Mouse (Mus musculus) small intestine, adult 2 months (tissue): ENCODE measurements around the gene Ninj2. TPM values are rescaled to one million over a fixed set of nuclear protein-coding genes. Genes with fewer than 3 reads are reported as not detected.
A peak's percentile ranks its signal among the peaks of the same experiment; 100 is the strongest.

Experiments used
- H3K27ac ChIP-seq: fragments of 200-500 bp; 2 replicates; pipeline ENCODE4 v1.5.1; 2012; ENCODE audit warnings: low read depth, low read length, control low read depth, inconsistent platforms; ENCODE audit not compliant: insufficient read depth
- H3K27me3 ChIP-seq: fragments of 200-500 bp; 2 replicates; pipeline ENCODE4 v1.6.1; 2012; ENCODE audit warnings: mild to moderate bottlenecking, moderate library complexity, low read length, inconsistent platforms; ENCODE audit not compliant: control insufficient read depth, insufficient read depth
- H3K36me3 ChIP-seq: fragments of 200-500 bp; 2 replicates; pipeline ENCODE4 v1.6.1; 2012; ENCODE audit warnings: mild to moderate bottlenecking, low read length, control low read depth, inconsistent platforms; ENCODE audit not compliant: control insufficient read depth, insufficient read depth
- H3K4me1 ChIP-seq: fragments of 200-500 bp; 2 replicates; pipeline ENCODE4 v1.6.1; 2012; ENCODE audit warnings: low read length, inconsistent platforms, mixed read lengths; ENCODE audit not compliant: control insufficient read depth, insufficient read depth, insufficient read length
- H3K4me3 ChIP-seq: fragments of 200-500 bp; 2 replicates; pipeline ENCODE4 v1.5.1; 2012; ENCODE audit warnings: low read depth, mild to moderate bottlenecking, control low read depth, inconsistent platforms, low read length, moderate library complexity
- CTCF ChIP-seq: fragments of 200-500 bp; IDR thresholded peaks from 2 replicates; pipeline ENCODE4 v1.5.1; 2012; ENCODE audit warnings: low read depth, mild to moderate bottlenecking, control low read depth, inconsistent platforms, low read length, moderate library complexity, mixed read lengths; ENCODE audit not compliant: insufficient replicate concordance, insufficient read length; ENCODE audit errors: extremely low read depth
- POLR2A ChIP-seq: fragments of 200-500 bp; IDR thresholded peaks from 2 replicates; pipeline ENCODE4 v1.6.1; 2012; ENCODE audit warnings: low read depth, mild to moderate bottlenecking, control low read depth, inconsistent platforms, low read length, moderate library complexity
- WGBS: fragments of 180-500 bp; shearing (Covaris S2); methylation state at CpG from one replicate; pipeline ENCODE4 v1.1.7; 2018; 5-methylcytosine and 5-hydroxymethylcytosine counted together
- polyA plus RNA-seq: library from polyadenylated mRNA; depleted of rRNA; stranded (reverse); fragments of >200 nt; gene quantifications from 2 replicates; pipeline ENCODE4 v1.2.3, GENCODE M21; 2012

The Ninj2 gene
- polyA plus RNA-seq, 1 experiment: not detected

- no peaks in the 10 kb centered on the region for H3K36me3 ChIP-seq
- WGBS: 24% methylated on average over 7 of the region's 7 CpGs
- no peak overlapping the region for H3K4me3 ChIP-seq
- TF ChIP-seq CTCF: no peak
- TF ChIP-seq POLR2A: no peak
- no peak overlapping the region for H3K27ac ChIP-seq
- H3K4me1 ChIP-seq: peaks cover 10% of the 10 kb centered on the region
- no peaks in the 10 kb centered on the region for H3K27me3 ChIP-seq
Observed at GRCm38 (mm10) chr6:120194963-120195362, 101.8 kb downstream of the Ninj2 start.

GRCm38 (mm10) chr6:120196837-120197236, 103.7 kb downstream of the Ninj2 start:
- 31% methylated on average over 2 of the region's 2 CpGs for WGBS
- Histone ChIP-seq H3K27me3 (no peaks in the 10 kb centered on the region), H3K36me3 (no peaks in the 10 kb centered on the region), H3K4me1 (peaks cover 9% of the 10 kb centered on the region), H3K4me3 (no peak overlapping the region), H3K27ac (no peak overlapping the region)
- TF ChIP-seq CTCF (peak; percentile 23; the same call in 1 of the 2 replicates), POLR2A (no peak)

GRCm38 (mm10) chr6:120197964-120198363, 104.8 kb downstream of the Ninj2 start:
- Histone ChIP-seq H3K27me3 (no peaks in the 10 kb centered on the region), H3K27ac (no peak overlapping the region), H3K4me3 (no peak overlapping the region), H3K36me3 (no peaks in the 10 kb centered on the region), H3K4me1 (peaks cover 4% of the 10 kb centered on the region; the same call in 1 of the 2 replicates)
- WGBS: 35% methylated on average over 9 of the region's 9 CpGs
- TF ChIP-seq POLR2A: no peak
- peak; percentile 97; the same call in 1 of the 2 replicates for TF ChIP-seq CTCF

GRCm38 (mm10) chr6:120199638-120200394, 106.7 kb downstream of the Ninj2 start:
- TF ChIP-seq POLR2A (no peak), CTCF (no peak)
- no peak overlapping the region for H3K27ac ChIP-seq
- H3K4me3 ChIP-seq: no peak overlapping the region
- H3K36me3 ChIP-seq: no peaks in the 10 kb centered on the region; the same call in 1 of the 2 replicates
- no peaks in the 10 kb centered on the region; the same call in 1 of the 2 replicates for H3K4me1 ChIP-seq
- no peaks in the 10 kb centered on the region for H3K27me3 ChIP-seq
- WGBS: 29% methylated on average over 10 of the region's 10 CpGs

- TF ChIP-seq CTCF (no peak), POLR2A (no peak)
- WGBS: 74% methylated on average over 6 of the region's 6 CpGs
Observed at GRCm38 (mm10) chr6:120201956-120202355, 108.8 kb downstream of the Ninj2 start.

GRCm38 (mm10) chr6:120202406-120202805, 109.3 kb downstream of the Ninj2 start:
- Histone ChIP-seq H3K4me1 (no peaks in the 10 kb centered on the region; the same call in 1 of the 2 replicates), H3K27me3 (no peaks in the 10 kb centered on the region), H3K4me3 (no peak overlapping the region), H3K36me3 (peaks cover 10% of the 10 kb centered on the region), H3K27ac (no peak overlapping the region)
- whole genome bisulfite sequencing: 90% methylated on average over 8 of the region's 8 CpGs
- no peak for TF ChIP-seq POLR2A
- no peak for TF ChIP-seq CTCF

More at GRCm38 (mm10) chr6:120201956-120202355, 108.8 kb downstream of the Ninj2 start:
- Histone ChIP-seq H3K36me3 (peaks cover 9% of the 10 kb centered on the region), H3K27me3 (no peaks in the 10 kb centered on the region), H3K4me1 (no peaks in the 10 kb centered on the region; the same call in 1 of the 2 replicates), H3K27ac (no peak overlapping the region), H3K4me3 (no peak overlapping the region)

GRCm38 (mm10) chr6:120206586-120206985, 113.4 kb downstream of the Ninj2 start:
- H3K27ac ChIP-seq: no peak overlapping the region
- TF ChIP-seq POLR2A (no peak), CTCF (no peak)
- no peak overlapping the region for H3K4me3 ChIP-seq
- no peaks in the 10 kb centered on the region for H3K4me1 ChIP-seq
- peaks cover 14% of the 10 kb centered on the region for H3K36me3 ChIP-seq
- WGBS: 84% methylated on average over 5 of the region's 5 CpGs
- H3K27me3 ChIP-seq: no peaks in the 10 kb centered on the region
